Mouse (Mus musculus) megakaryocyte progenitor cell, adult 5-6 weeks (primary cell): ENCODE measurements around the gene Fndc3b. TPM values are rescaled to one million over a fixed set of nuclear protein-coding genes. Genes with fewer than 3 reads are reported as not detected.

Experiments used
- ATAC-seq: replicated peaks from 2 replicates; pipeline ENCODE4 v1.8.0; 2016; ENCODE audit warnings: mild to moderate bottlenecking, moderate TSS enrichment, inconsistent platforms; ENCODE audit not compliant: poor library complexity
- total RNA-seq, 2 experiments: library from RNA; stranded (forward) in 1 of 2; stranded (reverse) in 1 of 2; fragments of 157-497, 149-512 nt in 1 of 2; fragments of 200-1000 nt in 1 of 2; gene quantifications; 2 replicates each; pipeline versions ENCODE4 v1.2.3 to v1.2.4; 2015 to 2017

Gene Fndc3b
- total RNA-seq, 2 experiments from 2014 or later, result 14.2 to 40.6 TPM

GRCm38 (mm10) chr3:27600197-27600596, 110.9 kb downstream of the Fndc3b start:
- no peak for ATAC-seq

- 0 out of 2 replicates have a peak, but pooled peaks have one; percentile 39 for ATAC-seq
These were observed 112.4 kb downstream of the Fndc3b start for GRCm38 (mm10) chr3:27598437-27599382.

DNA sequence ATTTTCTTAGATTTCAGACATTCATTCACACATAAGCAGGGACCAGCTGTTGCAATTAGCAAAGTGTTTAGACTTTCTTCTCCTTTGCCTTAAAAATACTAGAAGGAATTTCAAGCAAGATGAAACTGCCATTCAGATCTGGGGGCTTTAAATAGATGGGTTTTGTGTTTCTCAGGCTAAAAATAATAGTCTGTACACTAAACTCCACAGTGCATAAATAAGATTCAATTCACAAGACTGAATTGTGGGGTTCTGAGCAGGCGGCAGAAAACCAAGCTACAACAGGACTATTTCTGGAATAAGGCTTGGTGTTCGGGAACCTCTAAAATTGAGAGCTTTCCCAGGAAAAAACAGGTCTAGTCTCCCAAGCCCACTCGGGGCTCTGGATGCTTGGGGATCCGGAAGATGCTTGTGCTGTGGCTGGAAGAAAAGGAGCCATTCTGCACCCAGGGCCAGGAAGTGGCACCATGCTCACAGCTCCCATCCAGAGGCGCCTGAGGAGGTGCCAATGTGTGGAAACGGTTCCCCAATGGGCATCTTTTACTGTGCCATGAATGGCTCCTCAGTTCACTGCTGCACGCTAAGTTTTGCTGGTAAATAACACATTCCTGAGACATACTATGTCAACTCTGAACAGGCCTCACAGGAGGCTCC, 117.5 kb downstream of the Fndc3b start:
- ATAC-seq, result no peak

DNA sequence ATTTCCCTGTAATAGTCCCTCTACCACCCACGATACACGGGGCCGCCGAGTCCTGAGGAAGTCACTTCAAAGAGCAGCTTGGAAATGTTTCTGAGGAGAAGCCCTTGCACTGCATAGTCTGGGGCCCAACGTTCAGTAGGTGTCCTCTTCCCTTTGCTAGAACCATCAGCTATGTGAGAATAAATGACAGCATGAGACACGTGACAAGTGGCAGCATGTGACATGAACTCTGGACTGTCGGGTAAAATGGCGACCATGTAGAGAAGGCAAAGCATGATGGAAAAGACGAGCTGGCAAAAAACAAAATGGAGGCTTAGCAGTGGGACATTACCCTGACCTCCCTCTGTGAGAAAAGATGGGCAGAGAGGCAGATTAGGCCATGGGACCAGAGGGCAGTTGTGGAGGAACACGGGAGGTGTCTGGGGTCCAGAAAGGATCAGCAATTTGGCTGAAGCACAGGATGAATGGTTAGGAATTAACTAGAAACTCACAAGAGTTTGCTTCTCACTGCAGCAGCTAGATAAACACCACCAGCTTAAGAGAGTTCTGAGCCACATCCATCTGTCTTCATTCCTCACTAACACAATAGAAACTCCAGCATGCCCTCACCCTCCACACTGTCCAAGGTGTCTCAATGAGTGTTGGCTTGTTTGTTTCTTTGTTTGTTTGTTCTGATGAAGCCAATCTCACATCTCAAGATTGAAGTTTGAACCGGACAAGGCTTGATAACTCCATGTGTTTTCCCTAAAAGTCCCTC, 118.2 kb downstream of the Fndc3b start:
- no peak for ATAC-seq

GRCm38 (mm10) chr3:27590823-27591222, 120.3 kb downstream of the Fndc3b start:
- ATAC-seq, result no peak

DNA sequence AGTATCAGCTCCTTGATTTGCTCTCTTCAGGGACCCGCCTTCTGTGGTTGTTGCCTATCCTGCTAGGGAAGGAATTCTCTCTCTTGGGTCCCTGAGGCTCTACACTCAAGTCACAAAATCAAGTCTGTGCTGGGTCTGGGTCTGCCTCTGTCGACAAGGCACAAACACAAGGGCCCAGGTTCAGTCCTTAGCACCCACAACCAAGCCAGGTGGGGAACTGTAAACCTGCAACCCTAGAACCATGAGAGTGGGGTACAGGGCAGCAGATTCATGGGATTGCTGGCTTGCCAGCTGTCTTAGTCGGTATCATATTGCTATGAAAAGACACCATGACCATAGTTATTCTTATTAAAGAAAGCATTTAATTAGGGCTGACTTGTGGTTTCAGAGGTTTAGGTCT, 121.8 kb downstream of the Fndc3b start:
- no peak for ATAC-seq

- no peak for ATAC-seq
These were observed 122.5 kb downstream of the Fndc3b start for GRCm38 (mm10) chr3:27588604-27589003.

DNA sequence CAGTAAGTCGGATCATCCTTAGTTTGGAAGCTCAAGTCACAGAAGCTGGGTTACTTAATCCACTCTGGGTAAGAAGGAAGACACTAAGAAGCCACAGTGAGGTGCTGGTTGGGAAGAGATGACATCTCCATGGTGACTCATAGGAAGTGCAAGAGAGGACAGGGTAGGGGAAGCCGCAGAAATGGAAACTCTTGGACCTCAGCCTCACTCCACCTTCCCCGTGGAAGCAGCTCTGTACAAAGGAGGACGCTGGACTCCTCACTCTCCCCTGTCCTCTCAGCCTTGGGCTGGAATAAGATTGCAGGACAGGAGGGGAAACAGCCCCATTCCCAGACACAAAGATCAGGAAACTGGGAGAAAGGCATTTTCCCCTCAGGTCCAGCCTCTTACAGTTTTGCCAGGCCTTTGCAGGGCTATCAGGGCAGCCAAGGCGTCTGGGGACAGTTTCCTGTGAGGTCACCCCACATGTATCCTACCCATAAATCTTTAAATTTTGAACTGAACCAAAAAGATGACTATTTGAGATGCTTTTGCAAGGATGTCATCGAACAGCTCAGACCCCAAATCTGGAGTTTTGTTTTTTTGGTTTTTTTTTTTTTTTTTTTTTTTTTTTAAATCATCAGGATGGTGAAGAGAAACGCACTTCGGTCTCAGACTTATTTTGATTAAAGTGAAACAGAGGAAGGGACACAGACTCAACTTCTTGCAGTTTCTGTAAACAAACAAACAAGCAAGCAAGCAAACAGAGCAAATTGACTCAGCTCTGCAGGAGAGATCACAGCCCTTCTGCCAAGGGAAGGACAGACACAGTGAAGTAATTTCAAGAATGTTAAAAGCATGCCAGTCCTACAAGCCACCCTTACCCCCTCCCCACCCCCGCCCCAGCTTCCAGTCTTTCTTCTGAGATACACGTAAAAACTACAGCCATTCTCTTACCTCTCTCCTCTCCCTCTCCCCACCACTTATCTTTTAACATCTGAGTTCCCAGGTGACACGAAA, 126.2 kb downstream of the Fndc3b start:
- ATAC-seq, result peak; percentile 97

- no peak for ATAC-seq
These were observed 128.9 kb downstream of the Fndc3b start for GRCm38 (mm10) chr3:27581931-27582840.

- ATAC-seq, result no peak
These were observed 130.2 kb downstream of the Fndc3b start for GRCm38 (mm10) chr3:27580956-27581355.

DNA sequence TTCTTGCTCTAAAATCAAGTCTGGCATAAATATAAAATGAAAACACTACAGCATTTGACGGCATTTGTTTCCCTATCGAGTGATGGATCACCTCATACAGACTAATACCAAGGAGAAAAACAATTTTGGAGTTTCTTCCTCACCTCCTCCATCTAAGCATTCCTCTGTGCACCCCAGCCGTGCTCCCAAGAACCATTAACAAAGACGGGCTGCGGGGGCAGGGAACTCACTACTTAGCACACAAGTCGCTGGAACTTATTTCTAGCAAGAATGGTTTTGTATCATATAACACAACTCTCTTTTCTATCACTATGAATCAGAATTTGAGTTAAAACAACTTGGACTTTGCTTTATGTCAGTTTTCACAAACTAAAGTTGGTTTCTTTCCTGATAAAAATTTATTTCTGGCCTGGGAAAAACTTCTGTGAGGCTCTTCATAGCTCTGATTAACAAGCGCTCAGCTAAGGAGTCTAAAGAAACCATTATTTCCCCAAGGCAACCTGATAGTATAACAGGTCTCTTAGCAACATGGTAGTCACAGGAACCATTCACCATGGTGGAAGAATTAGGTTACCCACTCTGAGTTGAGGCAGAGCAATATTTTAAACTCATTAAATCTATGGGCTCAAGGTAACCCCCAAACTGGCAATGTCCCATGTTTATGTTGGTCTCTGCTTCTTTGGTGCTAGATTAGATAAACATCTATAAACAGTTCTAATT, 131.1 kb downstream of the Fndc3b start:
- no peak for ATAC-seq

DNA sequence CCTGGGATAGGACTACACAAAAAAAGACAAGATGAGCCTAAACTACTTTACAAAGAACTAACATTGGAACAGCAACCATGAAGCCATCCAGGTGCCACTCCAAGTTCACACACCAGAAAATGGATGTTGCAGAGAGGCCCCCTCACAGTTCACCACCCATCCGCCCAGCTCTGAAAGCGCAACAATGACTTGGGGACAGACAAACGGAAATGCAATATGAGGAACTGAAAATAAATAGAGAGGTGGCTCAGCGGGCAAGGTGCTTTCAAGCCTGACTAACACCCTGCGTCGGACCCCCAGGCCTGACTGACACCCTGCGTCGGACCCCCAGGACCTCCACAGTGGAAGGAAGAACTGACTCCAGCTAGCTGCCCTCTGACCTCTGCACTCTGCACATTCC, 131.9 kb downstream of the Fndc3b start:
- ATAC-seq, result peak; percentile 86

DNA sequence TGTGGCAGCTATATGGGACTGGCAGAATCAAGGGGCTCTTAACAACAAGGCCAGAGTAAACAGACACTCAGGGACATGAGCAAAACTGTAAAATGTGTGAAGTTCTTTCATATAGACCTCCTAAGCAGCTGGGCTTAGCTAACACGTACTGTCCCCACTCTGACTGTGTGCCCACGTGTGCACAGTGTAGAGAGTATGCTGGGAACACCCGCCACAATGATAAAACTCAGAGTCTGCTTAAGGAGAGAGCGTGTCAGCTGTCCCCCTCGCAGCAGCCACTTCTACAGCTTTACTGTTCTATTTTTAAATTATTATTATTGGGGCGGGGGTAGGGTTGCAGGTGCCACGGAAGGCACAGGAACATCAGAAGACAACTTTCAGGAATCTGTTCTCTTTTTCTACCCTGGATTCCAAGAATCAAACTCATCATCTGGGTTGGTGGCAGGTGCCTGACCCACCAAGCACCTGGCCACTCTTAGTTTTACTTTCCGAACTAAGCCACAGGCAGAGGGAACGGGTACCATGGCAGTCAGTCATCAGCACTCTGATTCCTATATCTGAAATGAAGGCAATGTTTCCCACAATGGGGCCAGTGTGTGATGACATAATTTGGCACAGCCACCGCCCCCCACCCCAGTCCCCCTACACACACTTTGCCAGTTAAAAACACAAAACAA, 133.6 kb downstream of the Fndc3b start:
- no peak for ATAC-seq

GRCm38 (mm10) chr3:27574241-27574640, 136.9 kb downstream of the Fndc3b start:
- no peak for ATAC-seq

GRCm38 (mm10) chr3:27573458-27573857, 137.6 kb downstream of the Fndc3b start:
- no peak for ATAC-seq

GRCm38 (mm10) chr3:27572305-27572704, 138.8 kb downstream of the Fndc3b start:
- no peak for ATAC-seq

DNA sequence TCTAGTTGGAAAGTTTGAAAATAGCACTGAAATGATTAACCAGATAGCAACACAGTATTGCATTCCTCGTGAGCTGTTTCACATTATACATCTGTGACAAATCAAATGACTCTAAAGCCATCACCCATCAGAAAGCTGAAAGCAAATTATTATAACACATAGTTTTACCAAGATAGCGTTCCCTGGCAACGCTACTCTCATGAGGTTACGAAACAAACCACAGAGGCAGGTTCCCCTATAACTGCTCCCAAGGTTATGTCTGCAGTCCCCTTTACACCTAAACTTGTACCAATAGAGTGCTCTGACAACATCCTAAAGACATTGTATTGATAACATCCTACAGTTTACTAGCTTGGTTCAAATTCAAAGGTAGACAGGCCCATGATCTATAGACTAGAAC, 145.8 kb downstream of the Fndc3b start:
- ATAC-seq, result peak; percentile 75
